Comparison of ENCODE assay signal across 10 mouse cellular contexts in the genomic region with DNA sequence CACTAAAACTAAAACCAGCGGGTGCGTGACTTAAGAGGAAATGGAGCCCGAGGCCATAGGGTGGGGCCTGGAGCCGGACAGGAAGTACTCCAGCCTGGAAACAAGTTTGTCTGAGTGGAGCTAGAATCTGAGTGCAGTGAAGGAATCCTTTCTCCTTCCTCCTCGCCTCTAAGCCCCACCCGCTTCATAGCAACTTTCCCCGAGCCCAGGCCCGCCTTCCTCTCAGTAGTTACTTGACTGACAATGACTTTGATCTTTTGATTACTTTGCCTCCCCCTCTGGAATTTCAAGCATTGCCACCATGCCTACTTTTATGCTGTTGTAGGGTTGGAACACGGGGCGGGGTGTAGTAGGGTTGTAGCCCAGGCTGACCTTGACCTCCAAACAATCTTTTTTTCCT. TPM values are rescaled to one million over a fixed set of nuclear protein-coding genes. Genes with fewer than 3 reads are reported as not detected.
DNase-seq lines count a peak whose midpoint lies in the region; ATAC-seq and TF ChIP-seq lines count a peak whose summit lies in the region.
"Had no signal": no experiment of that assay in that cellular context is flagged by ENCODE, and none has a peak within 500 bp of the region (broad histone marks: within the 10 kb centered on the region; RNA-seq: fewer than 3 reads in every experiment).

No protein-coding gene starts in this region.

- H3K9me3 ChIP-seq in heart, embryonic 11.5 days (replicated peaks; ENCODE audit: control insufficient read depth, low read length): 0 out of 2 replicates have a peak, but pooled peaks cover 3% of the 10 kb centered on the region
- no peaks in the 10 kb centered on the region for H3K9me3 ChIP-seq in kidney, embryonic 16.5 days (ENCODE audit: low read length)
- H3K9me3 ChIP-seq: embryonic facial prominence, embryonic 15.5 days had no signal

- H3K27me3 ChIP-seq in heart, embryonic 11.5 days (ENCODE audit: control insufficient read depth, insufficient read depth, low read length): no peaks in the 10 kb centered on the region
- H3K27me3 ChIP-seq in kidney, embryonic 16.5 days (ENCODE audit: insufficient read depth, low read length): no peaks in the 10 kb centered on the region
- H3K27me3 ChIP-seq: embryonic facial prominence, embryonic 15.5 days had no signal

- intact Hi-C loops in left cerebral cortex, adult 2 months (cut with DNase I): no loop called here

- no peak overlapping the region for H3K9ac ChIP-seq in heart, embryonic 11.5 days (ENCODE audit: low read depth, low read length)
- no peak overlapping the region for H3K9ac ChIP-seq in kidney, embryonic 16.5 days (replicated peaks; ENCODE audit: low read length)
- H3K9ac ChIP-seq: embryonic facial prominence, embryonic 15.5 days had no signal

- WGBS in heart, embryonic 11.5 days (ENCODE audit: insufficient replicate concordance): 36% methylated on average over 10 of the region's 10 CpGs
- 31% methylated on average over 10 of the region's 10 CpGs for WGBS in kidney, embryonic 16.5 days

- no peak for ATAC-seq in heart, embryonic 11.5 days (replicated peaks; ENCODE audit: insufficient number of reproducible peaks, low FRiP score, low TSS enrichment)
- peak; percentile 74 for ATAC-seq in granulocyte monocyte progenitor cell, adult 5-6 weeks (replicated peaks; ENCODE audit: poor library complexity, severe bottlenecking)
- ATAC-seq in kidney, embryonic 16.5 days (ENCODE audit: low FRiP score, low TSS enrichment): no peak; the same call in 1 of the 2 replicates
- ATAC-seq in monocyte, adult 5-6 weeks (replicated peaks; ENCODE audit: insufficient number of reproducible peaks, low FRiP score, low TSS enrichment, poor library complexity, severe bottlenecking): peak; percentile 53; the same call in 1 of the 2 replicates
- no peak for ATAC-seq in megakaryocyte progenitor cell, adult 5-6 weeks (replicated peaks; ENCODE audit: poor library complexity)

- no peak for TF ChIP-seq CTCF in left cerebral cortex, adult 2 months (IDR thresholded peaks at IDR 0.05)

- no peaks in the 10 kb centered on the region for H3K4me1 ChIP-seq in heart, embryonic 11.5 days (ENCODE audit: control insufficient read depth, insufficient read depth, low read length)
- 0 out of 2 replicates have a peak, but pooled peaks cover 5% of the 10 kb centered on the region for H3K4me1 ChIP-seq in kidney, embryonic 16.5 days (ENCODE audit: insufficient read depth, low read length)
- H3K4me1 ChIP-seq: embryonic facial prominence, embryonic 15.5 days had no signal

- no peak overlapping the region for H3K4me2 ChIP-seq in heart, embryonic 11.5 days
- H3K4me2 ChIP-seq in kidney, embryonic 16.5 days (replicated peaks; ENCODE audit: low read depth, low read length): peak overlapping the region; percentile 7
- H3K4me2 ChIP-seq: embryonic facial prominence, embryonic 15.5 days had no signal

- DNase-seq in heart, adult 11 months: peak; percentile 95
- DNase-seq in left cerebral cortex, adult 2 months (ENCODE audit: extremely low spot score in 1 of 2, low spot score in 2 of 2): no peak
- no peak for DNase-seq in cerebellum, postnatal 25 days

- H3K27ac ChIP-seq in heart, embryonic 11.5 days (ENCODE audit: low read depth, low read length): no peak overlapping the region
- no peak overlapping the region for H3K27ac ChIP-seq in kidney, embryonic 16.5 days (ENCODE audit: low read length)
- H3K27ac ChIP-seq in left cerebral cortex, adult 2 months: no peak overlapping the region
- H3K27ac ChIP-seq: embryonic facial prominence, embryonic 15.5 days had no signal

- H3K4me3 ChIP-seq in heart, embryonic 11.5 days (ENCODE audit: low read depth, low read length): no peak overlapping the region
- H3K4me3 ChIP-seq in kidney, embryonic 16.5 days (ENCODE audit: low read length): no peak overlapping the region
- H3K4me3 ChIP-seq in left cerebral cortex, adult 2 months: no peak overlapping the region
- H3K4me3 ChIP-seq: embryonic facial prominence, embryonic 15.5 days; megakaryocyte, embryonic 14.5 days had no signal

- no peaks in the 10 kb centered on the region for H3K36me3 ChIP-seq in heart, embryonic 11.5 days (ENCODE audit: control insufficient read depth, insufficient read depth, low read length)
- no peaks in the 10 kb centered on the region for H3K36me3 ChIP-seq in kidney, embryonic 16.5 days (ENCODE audit: insufficient read depth, low read length)
- H3K36me3 ChIP-seq: embryonic facial prominence, embryonic 15.5 days had no signal

RNA-seq across cellular contexts. Expression of gene Nrf1, which starts 21.0 kb away (rescaled TPM):
- 40.0 and 44.5 TPM in 2 replicates for polyA plus RNA-seq in heart, embryonic 11.5 days (2014; fragmentation: Nextera tagmentation; extraction: Ambion mirVana)
- 44.7 and 45.4 TPM in 2 replicates for total RNA-seq in granulocyte monocyte progenitor cell, adult 5-6 weeks (2014; fragmentation: Nextera tagmentation)
- total RNA-seq in granulocyte monocyte progenitor cell, adult 5-6 weeks (2017): 47.8 and 49.0 TPM in 2 replicates
- polyA plus RNA-seq in kidney, embryonic 16.5 days (2015; fragmentation: Nextera tagmentation; extraction: Ambion mirVana): 64.4 and 68.2 TPM in 2 replicates
- 50.3 to 102 TPM (median 78.5 TPM) in 3 replicates for total RNA-seq in monocyte, adult 5-6 weeks (2017)
- 10 to 100 TPM; 21.7 to 24.2 TPM for total RNA-seq in left cerebral cortex, adult 2 months (2021)
- 27.1 and 35.0 TPM in 2 replicates for total RNA-seq in megakaryocyte progenitor cell, adult 5-6 weeks (2015)
- total RNA-seq in megakaryocyte progenitor cell, adult 5-6 weeks (2017): 52.1 and 65.3 TPM in 2 replicates

Comparison
In these comparisons a context has a peak if more than half of its experiments do, and no peak if none do; other contexts are left out.
1. ATAC-seq: peak in granulocyte monocyte progenitor cell, adult 5-6 weeks (single experiment) and monocyte, adult 5-6 weeks (single experiment); none in heart, embryonic 11.5 days (single experiment), kidney, embryonic 16.5 days (single experiment) and megakaryocyte progenitor cell, adult 5-6 weeks (single experiment).